Mouse (Mus musculus): ENCODE measurements around the gene Ccdc34. TPM values are rescaled to one million over a fixed set of nuclear protein-coding genes. Genes with fewer than 3 reads are reported as not detected.

Gene Ccdc34
- polyA plus RNA-seq, 1 experiment = 16.2 TPM

GRCm38 (mm10) chr2:110042861-110043760 lies 25.5 kb downstream of the Ccdc34 start:
- H3K36me3 ChIP-seq (ENCODE audit: control insufficient read depth, insufficient read depth, low read length) = no peaks in the 10 kb centered on the region

GRCm38 (mm10) chr2:110058424-110058823 lies 40.8 kb downstream of the Ccdc34 start:
- Histone ChIP-seq H3K27ac (ENCODE audit: control insufficient read depth, insufficient read depth, low read depth, low read length) (no peak overlapping the region), H3K4me3 (ENCODE audit: control insufficient read depth, low read depth, low read length) (no peak overlapping the region), H3K4me1 (ENCODE audit: control insufficient read depth, insufficient read depth, low read length) (no peaks in the 10 kb centered on the region), H3K36me3 (ENCODE audit: control insufficient read depth, insufficient read depth, low read length) (no peaks in the 10 kb centered on the region), H3K27me3 (ENCODE audit: control insufficient read depth, insufficient read depth, low read length) (no peaks in the 10 kb centered on the region)
- TF ChIP-seq POLR2A (IDR thresholded peaks at IDR 0.05; ENCODE audit: control insufficient read depth, low read depth, low read length) (no peak), CTCF (IDR thresholded peaks at IDR 0.05; ENCODE audit: control insufficient read depth, insufficient read depth, insufficient replicate concordance, low read depth, low read length) (no peak)

More at GRCm38 (mm10) chr2:110042861-110043760, 25.5 kb downstream of the Ccdc34 start:
- Histone ChIP-seq H3K27me3 (ENCODE audit: control insufficient read depth, insufficient read depth, low read length) (no peaks in the 10 kb centered on the region), H3K4me3 (ENCODE audit: control insufficient read depth, low read depth, low read length) (no peak overlapping the region), H3K4me1 (ENCODE audit: control insufficient read depth, insufficient read depth, low read length) (no peaks in the 10 kb centered on the region), H3K27ac (ENCODE audit: control insufficient read depth, insufficient read depth, low read depth, low read length) (no peak overlapping the region)
- no peak for TF ChIP-seq POLR2A (IDR thresholded peaks at IDR 0.05; ENCODE audit: control insufficient read depth, low read depth, low read length)
- no peak for TF ChIP-seq CTCF (IDR thresholded peaks at IDR 0.05; ENCODE audit: control insufficient read depth, insufficient read depth, insufficient replicate concordance, low read depth, low read length)

GRCm38 (mm10) chr2:110063131-110063530 lies 45.5 kb downstream of the Ccdc34 start:
- Histone ChIP-seq H3K36me3 (ENCODE audit: control insufficient read depth, insufficient read depth, low read length) (no peaks in the 10 kb centered on the region), H3K4me1 (ENCODE audit: control insufficient read depth, insufficient read depth, low read length) (no peaks in the 10 kb centered on the region), H3K4me3 (ENCODE audit: control insufficient read depth, low read depth, low read length) (no peak overlapping the region), H3K27ac (ENCODE audit: control insufficient read depth, insufficient read depth, low read depth, low read length) (no peak overlapping the region), H3K27me3 (ENCODE audit: control insufficient read depth, insufficient read depth, low read length) (no peaks in the 10 kb centered on the region)
- TF ChIP-seq CTCF (IDR thresholded peaks at IDR 0.05; ENCODE audit: control insufficient read depth, insufficient read depth, insufficient replicate concordance, low read depth, low read length) = no peak
- no peak for TF ChIP-seq POLR2A (IDR thresholded peaks at IDR 0.05; ENCODE audit: control insufficient read depth, low read depth, low read length)

- no peaks in the 10 kb centered on the region for H3K27me3 ChIP-seq (ENCODE audit: control insufficient read depth, insufficient read depth, low read length)
Measured at GRCm38 (mm10) chr2:110068916-110069315, 51.3 kb downstream of the Ccdc34 start.

GRCm38 (mm10) chr2:110073023-110073422 lies 55.4 kb downstream of the Ccdc34 start:
- Histone ChIP-seq H3K36me3 (ENCODE audit: control insufficient read depth, insufficient read depth, low read length) (no peaks in the 10 kb centered on the region), H3K4me3 (ENCODE audit: control insufficient read depth, low read depth, low read length) (no peak overlapping the region), H3K27ac (ENCODE audit: control insufficient read depth, insufficient read depth, low read depth, low read length) (no peak overlapping the region), H3K27me3 (ENCODE audit: control insufficient read depth, insufficient read depth, low read length) (no peaks in the 10 kb centered on the region), H3K4me1 (ENCODE audit: control insufficient read depth, insufficient read depth, low read length) (no peaks in the 10 kb centered on the region)
- no peak for TF ChIP-seq POLR2A (IDR thresholded peaks at IDR 0.05; ENCODE audit: control insufficient read depth, low read depth, low read length)
- TF ChIP-seq CTCF (IDR thresholded peaks at IDR 0.05; ENCODE audit: control insufficient read depth, insufficient read depth, insufficient replicate concordance, low read depth, low read length) = no peak

More at GRCm38 (mm10) chr2:110068916-110069315, 51.3 kb downstream of the Ccdc34 start:
- no peak overlapping the region for H3K27ac ChIP-seq (ENCODE audit: control insufficient read depth, insufficient read depth, low read depth, low read length)
- TF ChIP-seq POLR2A (IDR thresholded peaks at IDR 0.05; ENCODE audit: control insufficient read depth, low read depth, low read length) (no peak), CTCF (IDR thresholded peaks at IDR 0.05; ENCODE audit: control insufficient read depth, insufficient read depth, insufficient replicate concordance, low read depth, low read length) (no peak)
- no peak overlapping the region for H3K4me3 ChIP-seq (ENCODE audit: control insufficient read depth, low read depth, low read length)
- no peaks in the 10 kb centered on the region for H3K36me3 ChIP-seq (ENCODE audit: control insufficient read depth, insufficient read depth, low read length)
- H3K4me1 ChIP-seq (ENCODE audit: control insufficient read depth, insufficient read depth, low read length) = no peaks in the 10 kb centered on the region

GRCm38 (mm10) chr2:110074646-110075452 lies 57.2 kb downstream of the Ccdc34 start:
- Histone ChIP-seq H3K36me3 (ENCODE audit: control insufficient read depth, insufficient read depth, low read length) (no peaks in the 10 kb centered on the region), H3K27ac (ENCODE audit: control insufficient read depth, insufficient read depth, low read depth, low read length) (no peak overlapping the region), H3K27me3 (ENCODE audit: control insufficient read depth, insufficient read depth, low read length) (no peaks in the 10 kb centered on the region), H3K4me1 (ENCODE audit: control insufficient read depth, insufficient read depth, low read length) (no peaks in the 10 kb centered on the region), H3K4me3 (ENCODE audit: control insufficient read depth, low read depth, low read length) (no peak overlapping the region)
- TF ChIP-seq POLR2A (IDR thresholded peaks at IDR 0.05; ENCODE audit: control insufficient read depth, low read depth, low read length) = no peak
- TF ChIP-seq CTCF (IDR thresholded peaks at IDR 0.05; ENCODE audit: control insufficient read depth, insufficient read depth, insufficient replicate concordance, low read depth, low read length) = no peak

- TF ChIP-seq POLR2A (IDR thresholded peaks at IDR 0.05; ENCODE audit: control insufficient read depth, low read depth, low read length) (no peak), CTCF (IDR thresholded peaks at IDR 0.05; ENCODE audit: control insufficient read depth, insufficient read depth, insufficient replicate concordance, low read depth, low read length) (no peak)
- H3K27me3 ChIP-seq (ENCODE audit: control insufficient read depth, insufficient read depth, low read length) = no peaks in the 10 kb centered on the region
- H3K4me1 ChIP-seq (ENCODE audit: control insufficient read depth, insufficient read depth, low read length) = no peaks in the 10 kb centered on the region
- no peaks in the 10 kb centered on the region for H3K36me3 ChIP-seq (ENCODE audit: control insufficient read depth, insufficient read depth, low read length)
- H3K27ac ChIP-seq (ENCODE audit: control insufficient read depth, insufficient read depth, low read depth, low read length) = no peak overlapping the region
- no peak overlapping the region for H3K4me3 ChIP-seq (ENCODE audit: control insufficient read depth, low read depth, low read length)
Measured at GRCm38 (mm10) chr2:110077240-110077639, 59.6 kb downstream of the Ccdc34 start.

All from testis, adult 2 months (tissue).